Mouse (Mus musculus): ENCODE data around the gene A030014E15Rik.

GRCm38 (mm10) chr1:82905886-82906285 lies 18.8 kb upstream of the A030014E15Rik start:
- TF ChIP-seq CTCF (IDR thresholded peaks at IDR 0.05; ENCODE audit: borderline replicate concordance, extremely low read depth, insufficient read depth, insufficient read length) (no peak), POLR2A (IDR thresholded peaks at IDR 0.05; ENCODE audit: borderline replicate concordance, extremely low read depth, insufficient read depth, insufficient read length, poor library complexity, severe bottlenecking) (no peak)

Measured in brain, embryonic 14.5 days (tissue).